Mouse (Mus musculus) embryonic facial prominence, embryonic 13.5 days (tissue): Measurements from ENCODE around the gene Lama1. TPM values are rescaled to one million over a fixed set of nuclear protein-coding genes. Genes with fewer than 3 reads are reported as not detected.

Experiments
- ATAC-seq: fragments of 200-750 bp; cut with Nextera tagmentation; 2 replicates; pipeline ENCODE4 v1.8.0; 2017; ENCODE audit warnings: low read depth; ENCODE audit not compliant: insufficient number of reproducible peaks, insufficient read depth, low FRiP score, low TSS enrichment
- H3K27ac ChIP-seq: fragments of 300-500 bp; sonication (generic); 2 replicates; pipeline ENCODE4 v1.5.1; 2015; ENCODE audit warnings: moderate library complexity, mild to moderate bottlenecking, inconsistent platforms
- H3K27me3 ChIP-seq: fragments of 300-500 bp; sonication (generic); 2 replicates; pipeline ENCODE4 v1.6.1; 2015; ENCODE audit warnings: mild to moderate bottlenecking, inconsistent platforms
- H3K36me3 ChIP-seq: fragments of 300-500 bp; sonication (generic); 2 replicates; pipeline ENCODE4 v1.6.1; 2015; ENCODE audit warnings: mild to moderate bottlenecking, inconsistent platforms
- H3K4me1 ChIP-seq: fragments of 300-500 bp; sonication (generic); 2 replicates; pipeline ENCODE4 v1.6.1; 2015; ENCODE audit warnings: inconsistent platforms
- H3K4me2 ChIP-seq: fragments of 300-500 bp; sonication (generic); 2 replicates; pipeline ENCODE4 v1.6.1; 2015; ENCODE audit warnings: moderate library complexity, mild to moderate bottlenecking, inconsistent platforms
- H3K4me3 ChIP-seq: fragments of 300-500 bp; sonication (generic); 2 replicates; pipeline ENCODE4 v1.5.1; 2015; ENCODE audit warnings: mild to moderate bottlenecking, inconsistent platforms
- H3K9ac ChIP-seq: fragments of 300-500 bp; sonication (generic); 2 replicates; pipeline ENCODE4 v1.6.1; 2015; ENCODE audit warnings: mild to moderate bottlenecking, inconsistent platforms
- H3K9me3 ChIP-seq: fragments of 300-500 bp; sonication (generic); 2 replicates; pipeline ENCODE4 v1.6.1; 2016; ENCODE audit warnings: inconsistent platforms
- WGBS: fragments of 180-500 bp; shearing (Covaris S2); methylation state at CpG from one replicate; pipeline ENCODE4 v1.1.7; 2015; ENCODE audit warnings: mixed read lengths; 5-methylcytosine and 5-hydroxymethylcytosine counted together
- polyA plus RNA-seq: library from polyadenylated mRNA; unstranded; fragments of >200 nt; fragmentation: Nextera tagmentation; extraction: Ambion mirVana; gene quantifications from 2 replicates; pipeline ENCODE4 v1.2.1, GENCODE M21; 2015

The Lama1 gene
- polyA plus RNA-seq, 1 experiment from 2014 or later = 3.3 TPM

- ATAC-seq = no peak
- H3K9me3 ChIP-seq = no peaks in the 10 kb centered on the region
- H3K4me2 ChIP-seq = no peak overlapping the region
- 76% methylated on average over 16 of the region's 16 CpGs for WGBS
- H3K27me3 ChIP-seq = no peaks in the 10 kb centered on the region
- H3K9ac ChIP-seq = no peak overlapping the region
- H3K4me1 ChIP-seq = peaks cover 28% of the 10 kb centered on the region
- H3K36me3 ChIP-seq = peaks cover 66% of the 10 kb centered on the region
- no peak overlapping the region for H3K4me3 ChIP-seq
- no peak overlapping the region for H3K27ac ChIP-seq
These were observed 164.9 kb downstream of the Lama1 start for GRCm38 (mm10) chr17:67861744-67862535.

GRCm38 (mm10) chr17:67864363-67864762 is 167.3 kb downstream of the Lama1 start:
- no peak overlapping the region for H3K4me3 ChIP-seq
- peaks cover 33% of the 10 kb centered on the region for H3K4me1 ChIP-seq
- no peak for ATAC-seq
- H3K27me3 ChIP-seq = no peaks in the 10 kb centered on the region
- H3K9ac ChIP-seq = no peak overlapping the region
- peaks cover 57% of the 10 kb centered on the region for H3K36me3 ChIP-seq
- H3K27ac ChIP-seq = peak overlapping the region; percentile 98
- peaks cover 3% of the 10 kb centered on the region; the same call in 1 of the 2 replicates for H3K9me3 ChIP-seq
- 90% methylated on average over 10 of the region's 10 CpGs for WGBS
- no peak overlapping the region for H3K4me2 ChIP-seq

GRCm38 (mm10) chr17:67864912-67865311 is 167.9 kb downstream of the Lama1 start:
- Histone ChIP-seq H3K4me1 (peaks cover 34% of the 10 kb centered on the region), H3K9ac (no peak overlapping the region), H3K9me3 (peaks cover 3% of the 10 kb centered on the region; the same call in 1 of the 2 replicates), H3K4me2 (no peak overlapping the region), H3K27ac (peak overlapping the region; percentile 98), H3K36me3 (peaks cover 57% of the 10 kb centered on the region), H3K27me3 (no peaks in the 10 kb centered on the region), H3K4me3 (no peak overlapping the region)
- no peak for ATAC-seq
- WGBS = 38% methylated on average over 3 of the region's 3 CpGs

- Histone ChIP-seq H3K27ac (peak overlapping the region; percentile 98), H3K9ac (no peak overlapping the region; the same call in 1 of the 2 replicates), H3K4me2 (peak overlapping the region; percentile 45), H3K27me3 (no peaks in the 10 kb centered on the region), H3K36me3 (peaks cover 53% of the 10 kb centered on the region), H3K4me1 (peaks cover 38% of the 10 kb centered on the region), H3K9me3 (peaks cover 3% of the 10 kb centered on the region; the same call in 1 of the 2 replicates), H3K4me3 (no peak overlapping the region)
- WGBS = 24% methylated on average over 9 of the region's 9 CpGs
- no peak for ATAC-seq
These were observed 169.0 kb downstream of the Lama1 start for GRCm38 (mm10) chr17:67866026-67866425.

- peaks cover 3% of the 10 kb centered on the region; the same call in 1 of the 2 replicates for H3K9me3 ChIP-seq
- peaks cover 38% of the 10 kb centered on the region for H3K4me1 ChIP-seq
- WGBS = 17% methylated on average over 20 of the region's 20 CpGs
- H3K27ac ChIP-seq = peak overlapping the region; percentile 98
- H3K4me3 ChIP-seq = peak overlapping the region; percentile 7; the same call in 1 of the 2 replicates
- no peaks in the 10 kb centered on the region for H3K27me3 ChIP-seq
- H3K4me2 ChIP-seq = peak overlapping the region; percentile 45
- peaks cover 53% of the 10 kb centered on the region for H3K36me3 ChIP-seq
- peak overlapping the region; percentile 47 for H3K9ac ChIP-seq
- peak; percentile 63; the same call in 1 of the 2 replicates for ATAC-seq
These were observed 169.6 kb downstream of the Lama1 start for GRCm38 (mm10) chr17:67866541-67867241.

- H3K36me3 ChIP-seq = peaks cover 66% of the 10 kb centered on the region
- no peak for ATAC-seq
- H3K4me2 ChIP-seq = no peak overlapping the region
- H3K27me3 ChIP-seq = no peaks in the 10 kb centered on the region
- H3K4me1 ChIP-seq = peaks cover 27% of the 10 kb centered on the region
- H3K27ac ChIP-seq = 0 out of 2 replicates have a peak overlapping the region, but pooled peaks have one; percentile 24
- no peak overlapping the region for H3K4me3 ChIP-seq
- WGBS = 74% methylated on average over 23 of the region's 23 CpGs
- H3K9ac ChIP-seq = no peak overlapping the region
- H3K9me3 ChIP-seq = peaks cover 3% of the 10 kb centered on the region; the same call in 1 of the 2 replicates
These were observed 172.9 kb downstream of the Lama1 start for GRCm38 (mm10) chr17:67869731-67870601.

Other genes with a start within 250 kb of the Lama1 start
- gene Lrrc30, start 64.5 kb upstream of the Lama1 start, polyA plus RNA-seq = 0.15 TPM in 1 of 2 replicates, not detected in the other